Mouse (Mus musculus) megakaryocyte, embryonic 14.5 days (primary cell): Measurements from ENCODE around the gene Dst. TPM values are rescaled to one million over a fixed set of nuclear protein-coding genes. Genes with fewer than 3 reads are reported as not detected.
A peak's percentile ranks its signal among the peaks of the same experiment; 100 is the strongest.
"Not testable (repeated sequence)": the region's sequence is repeated elsewhere in the genome, so short reads cannot be mapped to it uniquely, and the experiment has no call there.

Experiments
- H3K27me3 ChIP-seq: replicated peaks from 2 replicates; pipeline ENCODE3; 2012; ENCODE audit warnings: inconsistent platforms
- H3K36me3 ChIP-seq: replicated peaks from 2 replicates; pipeline ENCODE3; 2012; ENCODE audit warnings: low read length, inconsistent platforms, mixed read lengths
- H3K4me1 ChIP-seq: 2 replicates; pipeline ENCODE4 v1.6.1; 2012; ENCODE audit warnings: inconsistent platforms
- H3K4me3 ChIP-seq: replicated peaks from 2 replicates; pipeline ENCODE3; 2012; ENCODE audit warnings: moderate library complexity, mild to moderate bottlenecking, inconsistent platforms
- H3K9me3 ChIP-seq: 2 replicates; pipeline ENCODE4 v1.6.1; 2012; ENCODE audit warnings: inconsistent platforms
- FLI1 ChIP-seq: IDR thresholded peaks from 2 replicates; pipeline ENCODE4 v1.6.1; 2012; ENCODE audit warnings: low read length, inconsistent platforms, mixed read lengths
- GATA1 ChIP-seq: IDR thresholded peaks from 3 replicates; pipeline ENCODE4 v1.6.1; 2012; ENCODE audit warnings: mixed read lengths, low read length, inconsistent platforms, borderline replicate concordance
- polyA plus RNA-seq: library from polyadenylated mRNA; stranded (reverse); fragments of >175 nt; gene quantifications from 2 replicates; pipeline ENCODE4 v1.2.3, GENCODE M21; 2012; ENCODE audit warnings: low replicate concordance; ENCODE audit not compliant: insufficient read depth

Dst gene
- polyA plus RNA-seq, 1 experiment = 4.2 TPM

GRCm38 (mm10) chr1:34052422-34052821, 144.4 kb downstream of the Dst start:
- no peaks in the 10 kb centered on the region for H3K9me3 ChIP-seq
- no peaks in the 10 kb centered on the region for H3K36me3 ChIP-seq
- H3K4me1 ChIP-seq = no peaks in the 10 kb centered on the region
- no peaks in the 10 kb centered on the region for H3K27me3 ChIP-seq
- H3K4me3 ChIP-seq = no peak overlapping the region
- TF ChIP-seq FLI1 (no peak), GATA1 (no peak)

- Histone ChIP-seq H3K9me3 (peaks cover 3% of the 10 kb centered on the region; the same call in 1 of the 2 replicates), H3K4me3 (no peak overlapping the region), H3K36me3 (no peaks in the 10 kb centered on the region), H3K4me1 (no peaks in the 10 kb centered on the region), H3K27me3 (no peaks in the 10 kb centered on the region)
- TF ChIP-seq GATA1 (no peak), FLI1 (no peak)
These were observed 146.9 kb downstream of the Dst start for GRCm38 (mm10) chr1:34054970-34055369.

DNA sequence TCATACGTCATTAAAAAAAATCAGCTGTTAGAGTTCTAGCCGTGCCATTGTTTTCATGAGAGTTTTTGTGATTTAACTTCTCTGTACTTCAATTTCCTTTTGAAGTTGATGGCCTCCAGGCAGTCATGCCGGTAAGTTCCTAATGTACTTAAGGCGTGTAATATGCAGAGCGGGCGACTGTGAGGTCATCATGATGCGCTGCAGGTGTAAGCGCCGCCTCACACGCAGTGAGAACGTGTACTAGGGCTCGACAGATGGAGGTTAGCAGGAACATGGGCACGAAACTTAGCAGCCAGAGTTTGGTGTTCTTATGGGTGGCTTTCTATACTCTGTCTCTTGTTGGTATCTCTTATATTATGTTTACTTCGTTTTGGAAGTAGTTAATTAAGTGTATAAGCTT, 148.6 kb downstream of the Dst start:
- H3K4me1 ChIP-seq = peaks cover 9% of the 10 kb centered on the region
- TF ChIP-seq FLI1 (no peak), GATA1 (no peak)

DNA sequence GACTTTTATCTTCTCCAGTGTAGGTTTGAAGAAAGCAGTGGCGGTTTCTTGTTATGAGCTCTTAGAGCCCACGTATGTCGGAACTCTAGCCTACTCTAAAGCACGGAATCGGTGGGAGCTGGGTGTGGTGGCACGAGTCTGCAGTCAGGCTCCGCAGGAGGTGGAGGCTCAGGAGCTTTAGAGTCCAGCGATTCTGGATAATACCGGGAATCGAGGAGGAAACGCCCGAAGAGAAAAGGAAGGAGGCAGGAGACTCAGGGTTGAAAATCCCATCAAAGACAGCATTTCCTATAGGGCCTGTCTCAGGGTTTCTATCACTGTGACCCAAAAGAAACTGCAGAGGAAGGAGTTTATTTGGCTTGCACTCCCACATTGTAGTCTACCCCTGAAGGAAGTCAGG, 151.2 kb downstream of the Dst start:
- TF ChIP-seq FLI1 (no peak), GATA1 (no peak)
- Histone ChIP-seq H3K36me3 (no peaks in the 10 kb centered on the region), H3K4me3 (no peak overlapping the region), H3K4me1 (peaks cover 16% of the 10 kb centered on the region), H3K9me3 (peaks cover 3% of the 10 kb centered on the region; the same call in 1 of the 2 replicates), H3K27me3 (no peaks in the 10 kb centered on the region)

More for the DNA sequence above, 148.6 kb downstream of the Dst start:
- Histone ChIP-seq H3K9me3 (peaks cover 3% of the 10 kb centered on the region; the same call in 1 of the 2 replicates), H3K4me3 (no peak overlapping the region), H3K27me3 (no peaks in the 10 kb centered on the region), H3K36me3 (no peaks in the 10 kb centered on the region)

DNA sequence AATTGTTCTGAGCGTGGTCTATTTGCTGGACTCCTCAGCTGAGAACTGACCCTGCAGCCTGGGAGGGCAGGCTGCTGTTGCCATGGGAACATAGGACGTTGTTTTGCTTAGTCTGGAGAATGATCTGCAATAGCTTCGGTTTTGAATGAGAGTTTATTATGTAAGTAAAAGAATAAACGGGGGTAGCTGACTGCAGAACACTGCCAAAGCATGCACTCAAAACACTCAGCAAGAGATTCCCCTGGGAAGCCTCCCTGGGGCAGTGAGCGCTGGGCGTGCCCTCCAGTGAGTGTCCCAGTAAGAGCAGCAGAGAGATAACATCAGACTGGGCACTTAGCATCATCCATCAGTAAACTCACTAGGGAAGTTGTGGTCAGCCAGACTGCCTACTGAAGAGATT, 152.4 kb downstream of the Dst start:
- H3K9me3 ChIP-seq = peaks cover 3% of the 10 kb centered on the region; the same call in 1 of the 2 replicates
- H3K4me3 ChIP-seq = peak overlapping the region; percentile 91
- H3K36me3 ChIP-seq = no peaks in the 10 kb centered on the region
- TF ChIP-seq GATA1 = no peak
- no peak for TF ChIP-seq FLI1
- H3K27me3 ChIP-seq = no peaks in the 10 kb centered on the region
- peaks cover 16% of the 10 kb centered on the region for H3K4me1 ChIP-seq

- H3K36me3 ChIP-seq = no peaks in the 10 kb centered on the region
- TF ChIP-seq GATA1 (no peak), FLI1 (no peak)
- H3K4me1 ChIP-seq = peaks cover 16% of the 10 kb centered on the region
- no peaks in the 10 kb centered on the region for H3K27me3 ChIP-seq
- peak overlapping the region; percentile 91 for H3K4me3 ChIP-seq
- H3K9me3 ChIP-seq = peaks cover 3% of the 10 kb centered on the region; the same call in 1 of the 2 replicates
These were observed 153.1 kb downstream of the Dst start for GRCm38 (mm10) chr1:34061078-34061477.

DNA sequence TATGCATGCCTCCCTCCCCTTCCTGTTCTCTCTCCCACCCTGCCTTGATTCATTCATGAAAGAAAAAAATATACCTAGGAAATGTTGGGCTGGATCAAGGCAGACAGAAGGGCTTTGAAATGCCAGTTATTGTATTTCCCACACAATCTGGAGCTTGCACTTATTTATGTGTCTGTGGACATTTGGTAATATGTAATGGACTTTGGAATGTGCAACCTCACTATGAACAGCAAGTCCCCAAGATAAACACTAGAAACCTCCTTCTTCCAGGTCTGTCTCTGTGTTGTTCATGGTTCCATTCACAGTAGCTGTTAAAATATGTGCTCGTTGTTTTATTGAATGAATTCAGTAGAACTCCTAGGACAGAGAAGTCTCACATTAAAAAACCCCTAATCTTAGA, 153.8 kb downstream of the Dst start:
- peaks cover 16% of the 10 kb centered on the region for H3K4me1 ChIP-seq
- no peak for TF ChIP-seq GATA1
- no peak for TF ChIP-seq FLI1
- peaks cover 3% of the 10 kb centered on the region; the same call in 1 of the 2 replicates for H3K9me3 ChIP-seq
- no peaks in the 10 kb centered on the region for H3K36me3 ChIP-seq
- no peak overlapping the region for H3K4me3 ChIP-seq
- H3K27me3 ChIP-seq = no peaks in the 10 kb centered on the region

- H3K36me3 ChIP-seq = no peaks in the 10 kb centered on the region
- peaks cover 3% of the 10 kb centered on the region; the same call in 1 of the 2 replicates for H3K9me3 ChIP-seq
- no peak overlapping the region for H3K4me3 ChIP-seq
- H3K27me3 ChIP-seq = peaks cover 2% of the 10 kb centered on the region
- peaks cover 16% of the 10 kb centered on the region for H3K4me1 ChIP-seq
- TF ChIP-seq FLI1 (no peak), GATA1 (no peak)
These were observed 155.9 kb downstream of the Dst start for GRCm38 (mm10) chr1:34063943-34064342.

GRCm38 (mm10) chr1:34065551-34066048, 157.6 kb downstream of the Dst start:
- no peaks in the 10 kb centered on the region for H3K36me3 ChIP-seq
- H3K4me1 ChIP-seq = peaks cover 18% of the 10 kb centered on the region
- TF ChIP-seq GATA1 (no peak), FLI1 (no peak)
- H3K4me3 ChIP-seq = no peak overlapping the region
- peaks cover 2% of the 10 kb centered on the region for H3K27me3 ChIP-seq
- H3K9me3 ChIP-seq = no peaks in the 10 kb centered on the region

DNA sequence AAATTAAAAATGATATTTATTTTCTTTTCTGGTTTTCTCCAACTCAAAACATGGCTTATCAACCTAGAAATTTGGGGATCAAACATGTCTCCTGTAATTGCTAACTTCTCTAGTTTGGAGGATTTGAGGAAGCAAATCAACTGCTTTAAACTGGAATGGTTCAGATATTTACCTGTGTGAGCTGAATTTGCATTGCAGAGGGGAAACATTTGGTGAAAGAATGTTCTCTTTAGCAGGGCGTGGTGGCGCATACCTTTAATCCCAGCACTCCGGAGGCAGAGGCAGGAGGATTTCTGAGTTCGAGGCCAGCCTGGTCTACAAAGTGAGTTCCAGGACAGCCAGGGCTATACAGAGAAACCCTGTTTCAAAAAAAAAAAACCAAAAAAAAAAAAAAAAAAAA, 158.4 kb downstream of the Dst start:
- not testable (repeated sequence) for H3K27me3 ChIP-seq, H3K4me3 ChIP-seq, H3K9me3 ChIP-seq, H3K36me3 ChIP-seq
- peaks cover 15% of the 10 kb centered on the region for H3K4me1 ChIP-seq

DNA sequence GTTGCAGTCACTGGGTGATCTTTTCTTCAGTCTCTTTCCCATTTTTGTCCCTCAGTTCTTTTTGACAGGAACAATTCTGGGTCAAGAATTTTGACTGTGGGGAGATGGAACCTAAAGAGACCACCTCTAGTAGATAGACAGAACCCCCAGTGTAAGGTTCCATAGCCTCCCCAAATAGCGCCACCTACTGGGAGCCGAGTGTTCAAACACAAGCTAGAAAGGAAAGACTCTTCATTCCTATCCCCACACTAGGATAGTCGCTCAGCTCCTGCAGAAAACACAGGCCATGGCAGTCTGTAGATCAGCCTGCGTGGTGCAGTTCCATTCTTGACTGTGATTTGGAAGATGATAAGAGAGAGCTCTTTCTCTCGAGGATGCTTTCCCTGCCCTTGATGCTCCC, 160.3 kb downstream of the Dst start:
- H3K27me3 ChIP-seq = peaks cover 2% of the 10 kb centered on the region
- no peaks in the 10 kb centered on the region for H3K9me3 ChIP-seq
- TF ChIP-seq FLI1 (no peak), GATA1 (no peak)
- no peak overlapping the region for H3K4me3 ChIP-seq
- no peaks in the 10 kb centered on the region for H3K36me3 ChIP-seq
- peaks cover 20% of the 10 kb centered on the region for H3K4me1 ChIP-seq
